Mouse (Mus musculus) hindbrain, embryonic 10.5 days (tissue): ENCODE measurements around the gene Muc13. TPM values are rescaled to one million over a fixed set of nuclear protein-coding genes. Genes with fewer than 3 reads are reported as not detected.

ENCODE experiments used
- DNase-seq: peaks from one replicate; pipeline ENCODE4 v3.0.0-alpha.2; 2017; ENCODE audit warnings: low spot score
- H3K27ac ChIP-seq: fragments of 300-500 bp; sonication (generic); 2 replicates; pipeline ENCODE4 v1.5.1; 2016; ENCODE audit warnings: mild to moderate bottlenecking, moderate library complexity
- H3K27me3 ChIP-seq: fragments of 300-500 bp; sonication (generic); 2 replicates; pipeline ENCODE4 v1.6.1; 2016; ENCODE audit warnings: mild to moderate bottlenecking; ENCODE audit not compliant: poor library complexity, insufficient read depth, severe bottlenecking
- H3K36me3 ChIP-seq: fragments of 300-500 bp; sonication (generic); 2 replicates; pipeline ENCODE4 v1.6.1; 2016; ENCODE audit warnings: mild to moderate bottlenecking, moderate library complexity
- H3K4me1 ChIP-seq: fragments of 300-500 bp; sonication (generic); replicated peaks from 2 replicates; pipeline ENCODE4 v1.6.1; 2016; ENCODE audit warnings: mild to moderate bottlenecking
- H3K4me3 ChIP-seq: fragments of 300-500 bp; sonication (generic); 2 replicates; pipeline ENCODE4 v1.5.1; 2016; ENCODE audit warnings: mild to moderate bottlenecking, moderate library complexity
- H3K9me3 ChIP-seq: fragments of 300-500 bp; sonication (generic); 2 replicates; pipeline ENCODE4 v1.6.1; 2016; ENCODE audit warnings: mild to moderate bottlenecking, moderate library complexity
- WGBS: fragments of 180-500 bp; shearing (Covaris S2); methylation state at CpG from one replicate; pipeline ENCODE4 v1.1.7; 2016; 5-methylcytosine and 5-hydroxymethylcytosine counted together
- polyA plus RNA-seq: library from polyadenylated mRNA; unstranded; fragments of >200 nt; fragmentation: Nextera tagmentation; extraction: Ambion mirVana; gene quantifications from 2 replicates; pipeline ENCODE4 v1.2.1, GENCODE M21; 2016

Gene Muc13
- polyA plus RNA-seq, 1 experiment from 2014 or later, result 0.09 TPM

DNA sequence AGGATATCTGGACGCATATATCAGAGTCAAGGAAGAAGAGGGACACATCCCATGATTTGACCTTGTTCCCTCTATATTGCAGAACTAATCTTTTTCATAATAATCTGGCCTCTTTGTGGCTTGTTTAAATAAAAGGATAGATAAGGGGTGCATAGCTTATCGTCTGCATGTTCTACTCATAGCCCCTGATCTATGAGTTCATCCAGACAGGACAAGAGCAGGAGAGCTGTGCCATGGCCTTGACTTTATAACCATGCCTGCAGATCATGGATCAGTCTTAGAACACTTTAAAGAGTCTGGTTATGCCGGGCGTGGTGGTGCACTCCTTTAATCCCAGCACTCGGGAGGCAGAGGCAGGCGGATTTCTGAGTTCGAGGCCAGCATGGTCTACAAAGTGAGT is 34.6 kb upstream of the Muc13 start:
- no peak overlapping the region for H3K27ac ChIP-seq
- no peaks in the 10 kb centered on the region for H3K27me3 ChIP-seq
- H3K4me1 ChIP-seq, result peaks cover 14% of the 10 kb centered on the region; the same call in 1 of the 2 replicates
- 91% methylated on average over 7 of the region's 7 CpGs for WGBS
- H3K36me3 ChIP-seq, result peaks cover 76% of the 10 kb centered on the region
- no peaks in the 10 kb centered on the region for H3K9me3 ChIP-seq
- DNase-seq, result no peak
- H3K4me3 ChIP-seq, result no peak overlapping the region

DNA sequence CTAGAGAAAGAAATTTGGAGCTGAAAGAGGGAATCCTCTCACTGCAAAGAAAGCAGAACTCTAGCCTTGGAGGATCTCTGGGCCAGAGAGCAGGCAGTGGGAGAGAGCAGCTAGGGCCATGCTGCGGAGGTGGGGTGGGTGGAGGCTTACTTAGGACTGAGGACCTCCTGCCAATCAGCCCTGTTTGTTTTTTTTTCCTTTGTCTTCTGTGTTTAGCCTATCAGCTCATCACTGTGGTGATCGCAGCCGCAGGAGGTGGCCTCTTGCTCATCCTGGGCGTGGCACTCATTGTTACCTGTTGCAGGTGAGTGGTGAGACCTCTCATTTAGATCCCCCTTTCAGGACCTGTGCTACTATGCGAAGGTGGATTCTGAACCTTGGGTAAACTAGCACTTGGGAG is 33.3 kb upstream of the Muc13 start:
- Histone ChIP-seq H3K4me1 (peaks cover 17% of the 10 kb centered on the region; the same call in 1 of the 2 replicates), H3K27me3 (no peaks in the 10 kb centered on the region), H3K27ac (peak overlapping the region; percentile 46; the same call in 1 of the 2 replicates), H3K4me3 (no peak overlapping the region), H3K9me3 (no peaks in the 10 kb centered on the region), H3K36me3 (peaks cover 63% of the 10 kb centered on the region)
- 16% methylated on average over 5 of the region's 5 CpGs for WGBS
- DNase-seq, result no peak

DNA sequence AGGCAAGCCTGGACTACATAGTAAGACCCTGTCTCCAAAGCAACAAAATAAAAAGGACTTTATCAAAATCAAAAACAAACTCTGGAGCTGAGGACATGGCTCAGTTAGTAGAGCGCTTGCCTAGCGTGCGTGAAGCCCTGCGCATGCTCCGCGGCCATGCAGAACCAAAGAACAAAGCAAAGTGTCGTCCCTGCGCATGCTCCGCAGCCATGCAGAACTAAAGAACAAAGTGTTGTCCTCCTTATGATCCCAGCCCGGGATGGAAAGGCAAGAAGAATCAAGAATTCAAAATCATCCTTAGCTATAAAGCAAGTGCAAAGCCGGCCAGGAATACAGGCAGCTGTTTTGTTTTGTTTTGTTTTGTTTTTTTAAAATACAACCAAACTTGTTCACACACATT is 32.8 kb upstream of the Muc13 start:
- DNase-seq, result no peak
- Histone ChIP-seq H3K27ac (peak overlapping the region; percentile 46; the same call in 1 of the 2 replicates), H3K36me3 (peaks cover 63% of the 10 kb centered on the region), H3K4me1 (peaks cover 17% of the 10 kb centered on the region; the same call in 1 of the 2 replicates), H3K4me3 (no peak overlapping the region), H3K27me3 (no peaks in the 10 kb centered on the region), H3K9me3 (no peaks in the 10 kb centered on the region)
- 45% methylated on average over 11 of the region's 11 CpGs for WGBS

DNA sequence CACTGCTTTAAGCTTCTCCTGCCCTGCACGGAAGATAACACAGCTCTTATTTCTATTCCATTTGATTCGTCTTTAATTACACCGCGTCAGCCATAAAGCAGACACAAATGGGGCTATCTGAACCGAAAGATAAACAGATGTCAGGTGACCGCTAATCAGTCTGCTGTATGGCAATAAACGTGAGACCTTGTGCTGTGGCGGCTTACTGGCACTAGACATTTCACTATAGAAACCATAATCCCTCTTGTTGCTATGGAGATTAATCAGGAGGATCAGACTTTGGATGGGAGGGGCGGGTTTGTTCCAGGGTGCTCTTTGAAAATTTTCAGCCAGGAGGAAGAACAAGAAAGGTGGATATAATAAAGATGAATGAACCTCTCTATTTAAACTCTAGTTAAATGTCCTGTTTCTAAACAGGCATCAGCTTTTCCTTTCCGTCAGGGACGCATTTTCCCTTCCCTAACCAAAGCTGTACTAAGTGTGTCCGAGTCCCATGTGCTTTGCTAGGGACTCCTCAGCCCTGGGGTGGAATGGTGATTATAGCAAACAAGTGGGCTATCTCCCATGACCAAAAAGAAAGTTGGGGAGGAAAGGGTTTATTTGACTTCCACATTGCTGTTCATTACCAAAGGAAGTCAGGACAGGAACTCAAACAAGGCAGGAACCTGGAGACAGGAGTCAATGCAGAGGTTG is 29.2 kb upstream of the Muc13 start:
- Histone ChIP-seq H3K4me1 (peaks cover 17% of the 10 kb centered on the region; the same call in 1 of the 2 replicates), H3K36me3 (peaks cover 62% of the 10 kb centered on the region), H3K4me3 (no peak overlapping the region), H3K27me3 (no peaks in the 10 kb centered on the region), H3K27ac (no peak overlapping the region), H3K9me3 (no peaks in the 10 kb centered on the region)
- no peak for DNase-seq
- 75% methylated on average over 12 of the region's 12 CpGs for WGBS

DNA sequence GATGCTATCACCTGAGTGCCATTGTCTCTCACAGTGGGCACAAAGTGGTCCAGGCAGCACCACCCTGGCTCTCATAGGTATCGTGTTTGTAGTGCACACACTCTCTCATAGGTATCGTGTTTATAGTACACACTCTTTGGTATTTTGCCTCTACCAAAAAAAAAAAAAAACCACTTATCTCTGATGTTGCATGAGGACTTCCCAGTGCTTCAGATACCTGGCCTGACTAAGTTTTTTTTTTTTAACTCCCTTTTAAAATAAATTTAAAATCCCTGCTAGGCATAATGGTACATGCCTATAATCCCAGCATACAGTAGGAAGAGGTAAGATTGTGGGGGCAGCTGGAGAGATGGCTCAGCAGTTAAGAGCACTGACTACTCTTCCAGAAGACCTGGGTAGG is 28.4 kb upstream of the Muc13 start:
- H3K27ac ChIP-seq, result no peak overlapping the region
- 91% methylated on average over 2 of the region's 2 CpGs for WGBS
- peaks cover 14% of the 10 kb centered on the region; the same call in 1 of the 2 replicates for H3K4me1 ChIP-seq
- DNase-seq, result no peak
- peaks cover 60% of the 10 kb centered on the region for H3K36me3 ChIP-seq
- no peak overlapping the region for H3K4me3 ChIP-seq
- H3K27me3 ChIP-seq, result no peaks in the 10 kb centered on the region
- H3K9me3 ChIP-seq, result no peaks in the 10 kb centered on the region

DNA sequence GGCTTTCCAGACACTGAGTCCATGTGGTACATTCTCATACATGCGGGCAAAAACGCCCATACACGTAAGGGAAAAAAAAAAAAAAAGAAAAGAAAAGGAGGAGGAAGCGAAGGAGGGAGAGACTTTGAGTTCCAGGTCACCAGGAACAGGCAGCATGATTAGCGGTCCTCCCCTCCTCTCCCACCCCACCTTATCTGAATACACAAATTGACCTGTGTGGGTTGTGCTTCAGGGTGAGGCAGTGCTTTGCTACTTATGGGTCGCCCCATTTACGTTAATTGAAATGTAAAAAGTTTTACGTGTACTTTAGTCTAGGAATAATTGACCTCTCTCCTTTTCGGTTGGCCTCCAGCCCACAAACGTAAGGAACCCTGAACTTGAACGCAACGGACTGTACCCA is 27.5 kb upstream of the Muc13 start:
- Histone ChIP-seq H3K36me3 (peaks cover 52% of the 10 kb centered on the region), H3K27me3 (no peaks in the 10 kb centered on the region), H3K4me3 (no peak overlapping the region), H3K27ac (no peak overlapping the region), H3K9me3 (no peaks in the 10 kb centered on the region), H3K4me1 (peaks cover 9% of the 10 kb centered on the region; the same call in 1 of the 2 replicates)
- no peak for DNase-seq
- WGBS, result 82% methylated on average over 12 of the region's 12 CpGs

DNA sequence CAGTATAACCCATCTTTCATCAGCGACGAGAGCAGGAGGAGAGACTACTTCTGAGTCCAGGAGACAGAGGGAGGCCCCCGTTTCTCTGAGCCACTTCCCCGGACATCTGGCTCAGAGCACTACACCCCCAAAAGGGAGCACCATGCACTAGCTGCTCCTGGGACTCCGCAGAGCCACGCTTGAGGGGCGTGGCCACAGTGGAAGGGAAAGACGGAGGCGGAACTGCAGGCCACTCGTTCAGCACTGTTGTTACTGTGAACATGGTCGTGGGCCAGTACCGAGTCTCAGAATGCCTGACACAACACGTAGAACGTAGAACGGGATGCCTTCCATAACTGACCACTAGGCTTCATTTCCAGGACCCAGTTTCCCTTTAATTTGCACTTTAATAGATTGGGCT is 27.1 kb upstream of the Muc13 start:
- Histone ChIP-seq H3K9me3 (no peaks in the 10 kb centered on the region), H3K27me3 (no peaks in the 10 kb centered on the region), H3K36me3 (peaks cover 48% of the 10 kb centered on the region), H3K27ac (no peak overlapping the region), H3K4me3 (no peak overlapping the region), H3K4me1 (peaks cover 7% of the 10 kb centered on the region; the same call in 1 of the 2 replicates)
- no peak for DNase-seq
- 68% methylated on average over 15 of the region's 15 CpGs for WGBS

DNA sequence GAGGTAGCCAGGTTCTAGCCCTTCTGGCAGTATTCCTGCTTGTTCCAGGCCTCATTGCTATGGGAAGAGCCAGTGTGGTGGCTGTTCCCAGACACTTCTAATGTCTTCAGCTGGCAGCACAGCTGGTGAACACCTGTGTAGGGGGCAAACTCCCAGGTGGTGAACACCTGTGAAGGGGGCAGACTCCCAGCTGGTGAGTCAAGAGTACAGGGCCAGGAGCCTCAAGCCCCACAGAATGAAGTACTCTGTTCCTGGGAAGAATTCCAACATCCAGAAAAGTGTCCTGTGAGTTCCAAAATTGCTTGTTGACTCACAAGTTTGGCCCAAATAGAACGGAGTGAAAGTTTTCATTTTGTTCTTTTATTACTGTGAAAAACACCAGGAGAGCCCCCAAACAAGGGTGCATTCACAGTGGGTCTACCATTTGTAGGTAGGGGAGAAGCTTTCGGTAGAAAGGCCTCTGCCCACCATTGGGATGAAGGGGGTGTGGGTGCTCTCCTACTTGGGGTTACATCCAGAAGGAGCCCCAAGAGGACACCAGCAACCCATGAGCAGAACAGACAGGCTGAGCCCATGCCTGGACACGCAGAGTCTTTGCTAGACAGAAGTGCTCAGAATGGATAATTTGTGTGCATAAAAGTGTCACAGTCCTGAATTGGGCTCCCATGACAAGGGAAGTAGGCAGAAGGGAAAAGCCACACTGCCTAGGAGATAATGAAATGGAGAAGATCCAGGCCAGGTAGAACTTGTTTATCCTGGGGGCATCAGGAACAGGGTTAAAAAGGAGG is 25.2 kb upstream of the Muc13 start:
- Histone ChIP-seq H3K27ac (no peak overlapping the region), H3K27me3 (no peaks in the 10 kb centered on the region), H3K4me1 (peaks cover 7% of the 10 kb centered on the region; the same call in 1 of the 2 replicates), H3K9me3 (no peaks in the 10 kb centered on the region), H3K36me3 (peaks cover 32% of the 10 kb centered on the region), H3K4me3 (no peak overlapping the region)
- WGBS, result 92% methylated on average over 3 of the region's 3 CpGs
- DNase-seq, result no peak

DNA sequence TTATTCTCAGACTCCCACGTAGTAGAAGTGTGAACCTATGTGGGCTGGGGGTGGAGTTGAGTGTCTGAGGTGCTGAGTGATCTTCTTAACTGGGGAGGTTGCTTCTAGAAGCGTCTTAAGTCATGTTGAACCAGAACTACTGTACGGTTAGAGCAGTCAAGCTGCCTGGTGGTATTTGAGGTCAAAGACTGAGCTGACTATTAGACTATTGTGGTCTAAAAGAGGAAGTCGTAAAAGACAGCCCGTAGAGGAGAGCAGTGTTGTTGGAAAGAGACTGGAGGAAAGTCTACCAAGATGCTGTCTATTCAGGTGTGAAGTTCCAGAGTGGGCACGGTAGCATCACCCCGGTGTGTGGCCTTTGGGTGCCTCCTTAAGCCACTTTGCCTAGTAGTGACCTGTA is 24.0 kb upstream of the Muc13 start:
- Histone ChIP-seq H3K9me3 (no peaks in the 10 kb centered on the region), H3K4me3 (no peak overlapping the region), H3K27ac (no peak overlapping the region), H3K4me1 (no peaks in the 10 kb centered on the region), H3K27me3 (no peaks in the 10 kb centered on the region), H3K36me3 (peaks cover 30% of the 10 kb centered on the region)
- no peak for DNase-seq
- 90% methylated on average over 7 of the region's 7 CpGs for WGBS

DNA sequence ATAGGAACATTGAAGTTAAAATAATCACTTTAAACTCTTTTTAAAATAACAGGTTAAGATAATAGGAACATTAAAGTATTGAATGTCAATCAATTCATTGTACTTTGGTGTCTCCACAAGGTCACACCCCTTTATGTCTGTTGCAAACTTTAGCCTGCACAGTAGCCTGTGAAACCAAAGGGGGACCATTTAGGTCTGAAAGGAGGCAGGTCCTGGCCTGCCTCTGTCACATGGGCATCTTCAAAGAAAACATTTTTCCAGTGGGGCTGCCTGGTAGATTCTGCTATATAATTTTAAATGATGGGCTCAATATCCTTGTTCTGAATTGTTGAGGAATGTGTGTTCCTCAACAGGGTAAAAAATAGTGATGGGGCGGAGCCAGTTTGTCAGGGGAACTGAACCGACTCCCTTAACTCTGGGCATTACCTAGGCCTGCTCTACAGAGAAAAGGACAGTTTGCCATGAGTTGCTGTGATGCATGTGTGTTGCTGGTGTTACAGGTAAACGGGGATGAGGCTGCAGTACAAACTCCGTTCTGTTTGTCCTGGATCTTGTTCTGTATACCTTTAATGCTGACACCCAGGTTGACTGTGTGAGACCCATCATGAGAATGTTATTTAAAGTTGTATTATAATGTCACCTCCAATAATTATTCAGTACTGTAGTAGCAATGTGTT is 22.9 kb upstream of the Muc13 start:
- H3K27ac ChIP-seq, result no peak overlapping the region
- no peaks in the 10 kb centered on the region for H3K4me1 ChIP-seq
- H3K4me3 ChIP-seq, result no peak overlapping the region
- no peaks in the 10 kb centered on the region for H3K9me3 ChIP-seq
- peaks cover 26% of the 10 kb centered on the region for H3K36me3 ChIP-seq
- DNase-seq, result no peak
- H3K27me3 ChIP-seq, result no peaks in the 10 kb centered on the region
- WGBS, result 90% methylated on average over 4 of the region's 4 CpGs

DNA sequence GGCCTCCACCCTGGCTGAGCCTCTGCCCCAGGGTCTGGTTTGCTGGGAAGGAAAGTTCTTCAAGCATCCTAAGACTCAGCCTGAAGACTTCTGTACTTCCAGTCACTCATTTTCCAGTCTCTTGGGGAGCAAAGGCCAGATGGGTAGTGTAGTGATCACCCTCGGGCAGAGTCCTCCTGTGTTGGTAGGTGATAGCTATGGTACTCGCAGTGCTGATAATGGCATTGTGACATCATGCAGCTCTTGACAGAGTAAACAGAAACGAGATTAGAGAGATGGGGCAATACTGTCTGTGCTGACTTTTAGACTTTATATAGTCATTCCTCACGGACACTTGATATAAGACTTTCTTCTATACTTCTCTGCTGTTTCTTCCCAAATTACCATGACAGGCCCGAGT is 21.0 kb upstream of the Muc13 start:
- Histone ChIP-seq H3K4me1 (no peaks in the 10 kb centered on the region), H3K27ac (no peak overlapping the region), H3K4me3 (no peak overlapping the region), H3K36me3 (peaks cover 7% of the 10 kb centered on the region; the same call in 1 of the 2 replicates), H3K27me3 (no peaks in the 10 kb centered on the region), H3K9me3 (no peaks in the 10 kb centered on the region)
- no peak for DNase-seq
- 88% methylated on average over 5 of the region's 5 CpGs for WGBS

DNA sequence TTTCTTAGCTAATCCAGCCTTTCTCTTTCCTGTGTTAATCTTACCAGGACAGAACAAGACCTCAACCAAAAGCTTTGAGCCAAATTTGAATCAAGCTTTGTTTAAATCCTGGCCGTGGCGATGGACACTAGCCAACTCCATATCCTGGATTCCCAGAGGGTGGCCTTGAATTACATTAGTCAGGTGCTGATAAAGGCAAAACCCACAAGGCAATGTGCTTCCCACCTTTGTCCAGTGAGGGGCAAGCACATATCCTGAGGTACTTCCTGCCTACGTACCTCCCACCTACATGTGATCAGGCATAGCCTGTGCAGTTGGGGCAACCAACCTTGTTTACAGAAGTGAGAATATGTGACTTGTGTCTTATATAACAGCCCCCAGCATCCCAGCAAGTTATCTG is 18.9 kb upstream of the Muc13 start:
- Histone ChIP-seq H3K36me3 (no peaks in the 10 kb centered on the region), H3K9me3 (no peaks in the 10 kb centered on the region), H3K27ac (no peak overlapping the region), H3K4me3 (no peak overlapping the region), H3K27me3 (no peaks in the 10 kb centered on the region), H3K4me1 (no peaks in the 10 kb centered on the region)
- DNase-seq, result no peak
- 84% methylated on average over 3 of the region's 3 CpGs for WGBS
